Comparison of ENCODE assay signal across 11 mouse cellular contexts in genomic region chr6:91746776-91747175, GRCm38 (mm10).
"Had no signal": no experiment of that assay in that cellular context is flagged by ENCODE, and none has a peak within 500 bp of the region (broad histone marks: within the 10 kb centered on the region; RNA-seq: fewer than 3 reads in every experiment).

No protein-coding gene starts in this region.

- H3K9me3 ChIP-seq: midbrain, embryonic 13.5 days; stomach, embryonic 15.5 days had no signal

- H3K4me3 ChIP-seq: layer of hippocampus, adult 2 months; limb, embryonic 13.5 days; midbrain, embryonic 13.5 days; stomach, embryonic 15.5 days had no signal

- DNase-seq: lung, adult 18-20 months; lung, postnatal 36 days; thymus, adult 2 months; thymus, postnatal 36 days had no signal

- H3K4me1 ChIP-seq: limb, embryonic 13.5 days; midbrain, embryonic 13.5 days had no signal

- H3K4me2 ChIP-seq: limb, embryonic 13.5 days; midbrain, embryonic 13.5 days; stomach, embryonic 15.5 days had no signal

- ATAC-seq: inflammation-experienced regulatory T-cells, adult 6 months; intestine, postnatal 0 days; midbrain, embryonic 13.5 days had no signal

- H3K27me3 ChIP-seq: limb, embryonic 13.5 days; midbrain, embryonic 13.5 days; stomach, embryonic 15.5 days had no signal

- H3K9ac ChIP-seq: limb, embryonic 13.5 days; liver, embryonic 14.5 days; midbrain, embryonic 13.5 days; stomach, embryonic 15.5 days had no signal

- H3K27ac ChIP-seq: layer of hippocampus, adult 2 months; limb, embryonic 13.5 days; liver, embryonic 14.5 days; midbrain, embryonic 13.5 days; stomach, embryonic 15.5 days had no signal
